Mouse (Mus musculus) liver, embryonic 15.5 days (tissue): ENCODE data around the gene Gpr107. TPM values are rescaled to one million over a fixed set of nuclear protein-coding genes. Genes with fewer than 3 reads are reported as not detected.

ENCODE experiments used
- ATAC-seq: fragments of 200-750 bp; cut with Nextera tagmentation; 2 replicates; pipeline ENCODE4 v1.8.0; 2017; ENCODE audit warnings: moderate number of reproducible peaks, mild to moderate bottlenecking, moderate library complexity; ENCODE audit not compliant: insufficient read depth
- H3K27ac ChIP-seq: fragments of 300-500 bp; sonication (generic); replicated peaks from 2 replicates; pipeline ENCODE4 v1.5.1; 2015; ENCODE audit warnings: mild to moderate bottlenecking, inconsistent platforms
- H3K27me3 ChIP-seq: fragments of 300-500 bp; sonication (generic); 2 replicates; pipeline ENCODE4 v1.6.1; 2015; ENCODE audit warnings: mild to moderate bottlenecking, inconsistent platforms
- H3K36me3 ChIP-seq: fragments of 300-500 bp; sonication (generic); replicated peaks from 2 replicates; pipeline ENCODE4 v1.6.1; 2015; ENCODE audit warnings: moderate library complexity, mild to moderate bottlenecking, inconsistent platforms
- H3K4me1 ChIP-seq: fragments of 300-500 bp; sonication (generic); replicated peaks from 2 replicates; pipeline ENCODE4 v1.6.1; 2015; ENCODE audit warnings: inconsistent platforms
- H3K4me2 ChIP-seq: fragments of 300-500 bp; sonication (generic); 2 replicates; pipeline ENCODE4 v1.6.1; 2015; ENCODE audit warnings: moderate library complexity, mild to moderate bottlenecking, inconsistent platforms
- H3K4me3 ChIP-seq: fragments of 300-500 bp; sonication (generic); replicated peaks from 2 replicates; pipeline ENCODE4 v1.5.1; 2015; ENCODE audit warnings: mild to moderate bottlenecking, inconsistent platforms
- H3K9ac ChIP-seq: fragments of 300-500 bp; sonication (generic); 2 replicates; pipeline ENCODE4 v1.6.1; 2015; ENCODE audit warnings: moderate library complexity, mild to moderate bottlenecking, inconsistent platforms
- H3K9me3 ChIP-seq: fragments of 300-500 bp; sonication (generic); replicated peaks from 2 replicates; pipeline ENCODE4 v1.6.1; 2016; ENCODE audit warnings: inconsistent platforms
- WGBS: fragments of 180-500 bp; shearing (Covaris S2); methylation state at CpG from one replicate; pipeline ENCODE4 v1.1.7; 2015; ENCODE audit warnings: mixed read lengths; ENCODE audit not compliant: insufficient replicate concordance; 5-methylcytosine and 5-hydroxymethylcytosine counted together
- polyA plus RNA-seq: library from polyadenylated mRNA; unstranded; fragments of >200 nt; fragmentation: Nextera tagmentation; extraction: Ambion mirVana; gene quantifications from 2 replicates; pipeline ENCODE4 v1.2.1, GENCODE M21; 2015

Gene Gpr107
- 10.4 and 11.5 TPM in 2 replicates for polyA plus RNA-seq

GRCm38 (mm10) chr2:31151892-31152812 lies at the start of gene Gpr107:
Gene Gpr107, plus strand, starts transcription at chr2:31152316.
- Histone ChIP-seq H3K27ac (peak within 1 kb of the TSS; percentile 74), H3K9ac (peak within 1 kb of the TSS; percentile 73), H3K27me3 (no peaks in the 10 kb centered on the region), H3K4me2 (peak within 1 kb of the TSS; percentile 78), H3K4me1 (peaks cover 43% of the 10 kb centered on the region), H3K36me3 (0 out of 2 replicates have a peak, but pooled peaks cover 3% of the 10 kb centered on the region), H3K4me3 (peak within 1 kb of the TSS; percentile 86), H3K9me3 (no peaks in the 10 kb centered on the region)
- peak; percentile 79 for ATAC-seq
- under 1% methylated on average over 53 of the region's 53 CpGs for WGBS

GRCm38 (mm10) chr2:31103321-31103720 lies 48.8 kb upstream of the Gpr107 start:
- Histone ChIP-seq H3K4me2 (no peak overlapping the region), H3K4me3 (no peak overlapping the region), H3K27me3 (no peaks in the 10 kb centered on the region), H3K9me3 (no peaks in the 10 kb centered on the region), H3K9ac (no peak overlapping the region), H3K27ac (no peak overlapping the region), H3K36me3 (peaks cover 6% of the 10 kb centered on the region), H3K4me1 (peaks cover 29% of the 10 kb centered on the region)
- WGBS, result 60% methylated on average over 8 of the region's 8 CpGs
- ATAC-seq, result no peak

DNA sequence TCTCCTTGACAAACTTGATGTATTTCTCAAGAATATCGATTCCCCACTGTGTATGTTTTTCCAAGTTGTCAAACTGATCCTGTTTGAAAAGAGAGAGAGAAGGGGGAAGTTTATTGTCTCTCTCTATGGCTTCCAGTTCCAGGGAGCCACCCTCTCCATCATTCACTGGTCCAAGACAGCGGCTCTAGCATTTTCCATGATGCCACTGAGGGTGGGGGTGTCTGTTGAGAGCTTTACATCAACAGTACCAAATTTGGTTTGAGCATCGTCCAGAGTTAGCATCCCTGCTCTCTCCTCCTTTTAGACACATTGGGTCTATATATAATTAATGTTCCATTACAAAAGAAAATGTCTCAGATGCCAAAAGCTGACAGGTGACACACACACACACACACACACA lies 46.8 kb upstream of the Gpr107 start:
- no peak for ATAC-seq
- 74% methylated on average over 3 of the region's 3 CpGs for WGBS

GRCm38 (mm10) chr2:31106004-31106403 lies 46.1 kb upstream of the Gpr107 start:
- Histone ChIP-seq H3K36me3 (no peaks in the 10 kb centered on the region), H3K27ac (no peak overlapping the region), H3K27me3 (no peaks in the 10 kb centered on the region), H3K9ac (no peak overlapping the region), H3K4me1 (peaks cover 46% of the 10 kb centered on the region), H3K4me2 (no peak overlapping the region), H3K9me3 (no peaks in the 10 kb centered on the region), H3K4me3 (no peak overlapping the region)
- 70% methylated on average over 3 of the region's 3 CpGs for WGBS
- ATAC-seq, result no peak

More for the DNA sequence above, 46.8 kb upstream of the Gpr107 start:
- Histone ChIP-seq H3K4me1 (peaks cover 48% of the 10 kb centered on the region), H3K9me3 (no peaks in the 10 kb centered on the region), H3K36me3 (no peaks in the 10 kb centered on the region), H3K4me3 (no peak overlapping the region), H3K9ac (no peak overlapping the region), H3K4me2 (no peak overlapping the region), H3K27ac (no peak overlapping the region), H3K27me3 (no peaks in the 10 kb centered on the region)

DNA sequence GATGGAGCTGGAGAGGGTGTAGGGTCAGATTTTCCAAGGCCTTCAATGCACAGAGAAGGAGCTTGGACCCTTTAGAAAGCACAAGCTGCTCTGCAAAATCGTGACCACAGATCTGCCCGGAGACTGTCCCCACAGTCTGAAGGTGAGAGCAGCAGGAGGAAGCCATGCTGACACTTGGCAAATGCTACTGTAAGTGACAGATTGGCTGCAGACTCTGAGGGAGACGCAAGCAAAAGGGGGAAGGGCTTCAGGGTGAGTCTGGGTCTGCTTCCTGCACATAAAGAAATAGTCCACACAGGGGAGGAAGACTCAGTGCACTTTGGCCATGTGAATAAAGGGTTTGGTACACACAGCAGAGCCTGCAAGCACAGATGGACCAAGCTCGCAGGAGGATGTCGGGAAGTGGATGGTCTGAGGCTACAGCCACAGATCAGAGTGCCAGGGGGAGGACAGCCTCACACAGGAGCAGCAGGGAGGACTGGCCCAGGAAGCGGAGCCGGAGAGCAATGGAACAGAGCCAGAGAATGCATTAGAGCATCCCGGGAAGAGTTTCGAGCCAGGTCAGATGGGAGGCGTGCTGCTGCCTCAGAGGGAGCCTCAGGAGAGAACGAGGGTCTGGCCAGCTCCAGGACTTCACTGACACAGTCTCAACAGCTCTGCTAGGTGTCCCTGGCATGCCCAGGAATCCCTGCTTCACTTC lies 45.3 kb upstream of the Gpr107 start:
- Histone ChIP-seq H3K4me2 (no peak overlapping the region), H3K4me3 (no peak overlapping the region), H3K36me3 (no peaks in the 10 kb centered on the region), H3K4me1 (peaks cover 46% of the 10 kb centered on the region), H3K9ac (no peak overlapping the region), H3K9me3 (no peaks in the 10 kb centered on the region), H3K27me3 (no peaks in the 10 kb centered on the region), H3K27ac (no peak overlapping the region)
- no peak for ATAC-seq
- 52% methylated on average over 11 of the region's 11 CpGs for WGBS

DNA sequence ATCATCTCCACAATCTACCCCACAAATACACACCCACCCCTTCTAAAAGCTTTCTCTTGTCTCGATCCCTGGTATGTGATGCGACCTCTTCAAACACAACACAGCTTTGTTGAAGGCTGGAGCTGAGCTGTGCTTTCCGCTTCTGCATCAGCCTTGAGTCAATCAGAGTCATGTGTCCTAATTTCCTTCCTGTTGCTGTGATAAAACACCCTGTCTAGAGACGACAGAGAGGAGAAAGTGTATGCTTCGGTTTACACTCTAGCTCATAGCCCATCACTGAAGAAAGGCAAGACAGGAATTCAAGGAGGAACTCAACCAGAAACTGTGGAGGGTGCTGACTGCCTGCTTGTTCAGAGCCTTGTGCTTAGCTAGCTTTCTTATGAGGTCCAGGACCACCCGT lies 43.9 kb upstream of the Gpr107 start:
- H3K9me3 ChIP-seq, result no peaks in the 10 kb centered on the region
- H3K9ac ChIP-seq, result no peak overlapping the region
- H3K27ac ChIP-seq, result peak overlapping the region; percentile 62
- no peak overlapping the region for H3K4me2 ChIP-seq
- H3K36me3 ChIP-seq, result no peaks in the 10 kb centered on the region
- H3K4me3 ChIP-seq, result no peak overlapping the region
- ATAC-seq, result no peak
- no peaks in the 10 kb centered on the region for H3K27me3 ChIP-seq
- H3K4me1 ChIP-seq, result peaks cover 43% of the 10 kb centered on the region
- 30% methylated on average over 6 of the region's 6 CpGs for WGBS

DNA sequence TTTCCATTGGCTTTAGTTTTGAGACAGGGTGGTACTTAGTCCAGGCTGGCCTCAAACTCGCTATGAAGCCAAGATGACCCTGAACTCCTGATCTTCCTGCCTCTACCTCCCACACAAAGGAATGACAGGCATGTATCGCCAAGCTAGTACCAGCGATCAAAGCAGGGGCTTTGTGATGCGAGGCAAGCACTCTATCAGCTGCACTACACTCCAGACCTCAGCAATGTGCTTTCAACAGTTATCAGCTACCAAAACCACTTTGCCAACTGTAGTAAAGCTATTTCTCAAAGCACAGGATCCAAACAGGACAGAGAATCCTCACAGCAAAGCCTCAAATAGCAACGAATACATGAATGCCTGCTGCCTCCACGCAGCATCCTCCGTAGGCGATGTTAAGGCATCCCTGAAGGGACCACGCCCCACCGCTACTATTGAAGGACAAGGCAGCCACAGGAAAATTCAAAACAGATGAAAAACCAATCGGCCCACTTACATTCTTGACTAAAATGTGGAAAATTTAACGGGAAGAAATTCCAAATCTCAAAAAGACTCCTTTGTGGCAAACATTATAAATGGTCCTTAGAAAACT lies 42.1 kb upstream of the Gpr107 start:
- Histone ChIP-seq H3K9ac (no peak overlapping the region), H3K9me3 (no peaks in the 10 kb centered on the region), H3K27me3 (no peaks in the 10 kb centered on the region), H3K27ac (no peak overlapping the region), H3K4me1 (peaks cover 48% of the 10 kb centered on the region), H3K36me3 (no peaks in the 10 kb centered on the region), H3K4me3 (no peak overlapping the region), H3K4me2 (no peak overlapping the region)
- 23% methylated on average over 12 of the region's 12 CpGs for WGBS
- 0 out of 2 replicates have a peak, but pooled peaks have one; percentile 28 for ATAC-seq

GRCm38 (mm10) chr2:31111685-31112084 lies 40.4 kb upstream of the Gpr107 start:
- peaks cover 59% of the 10 kb centered on the region for H3K4me1 ChIP-seq
- H3K36me3 ChIP-seq, result no peaks in the 10 kb centered on the region
- H3K9me3 ChIP-seq, result no peaks in the 10 kb centered on the region
- WGBS, result 54% methylated on average over 6 of the region's 6 CpGs
- H3K27me3 ChIP-seq, result no peaks in the 10 kb centered on the region
- no peak overlapping the region for H3K4me2 ChIP-seq
- no peak for ATAC-seq
- H3K27ac ChIP-seq, result no peak overlapping the region
- no peak overlapping the region for H3K4me3 ChIP-seq
- H3K9ac ChIP-seq, result no peak overlapping the region

- H3K9me3 ChIP-seq, result no peaks in the 10 kb centered on the region
- no peaks in the 10 kb centered on the region for H3K36me3 ChIP-seq
- no peak overlapping the region for H3K27ac ChIP-seq
- H3K27me3 ChIP-seq, result no peaks in the 10 kb centered on the region
- H3K9ac ChIP-seq, result no peak overlapping the region
- no peak overlapping the region for H3K4me2 ChIP-seq
- no peak for ATAC-seq
- H3K4me3 ChIP-seq, result no peak overlapping the region
- H3K4me1 ChIP-seq, result peaks cover 52% of the 10 kb centered on the region
- 57% methylated on average over 2 of the region's 2 CpGs for WGBS
These were observed 37.9 kb upstream of the Gpr107 start for GRCm38 (mm10) chr2:31114205-31114604.

DNA sequence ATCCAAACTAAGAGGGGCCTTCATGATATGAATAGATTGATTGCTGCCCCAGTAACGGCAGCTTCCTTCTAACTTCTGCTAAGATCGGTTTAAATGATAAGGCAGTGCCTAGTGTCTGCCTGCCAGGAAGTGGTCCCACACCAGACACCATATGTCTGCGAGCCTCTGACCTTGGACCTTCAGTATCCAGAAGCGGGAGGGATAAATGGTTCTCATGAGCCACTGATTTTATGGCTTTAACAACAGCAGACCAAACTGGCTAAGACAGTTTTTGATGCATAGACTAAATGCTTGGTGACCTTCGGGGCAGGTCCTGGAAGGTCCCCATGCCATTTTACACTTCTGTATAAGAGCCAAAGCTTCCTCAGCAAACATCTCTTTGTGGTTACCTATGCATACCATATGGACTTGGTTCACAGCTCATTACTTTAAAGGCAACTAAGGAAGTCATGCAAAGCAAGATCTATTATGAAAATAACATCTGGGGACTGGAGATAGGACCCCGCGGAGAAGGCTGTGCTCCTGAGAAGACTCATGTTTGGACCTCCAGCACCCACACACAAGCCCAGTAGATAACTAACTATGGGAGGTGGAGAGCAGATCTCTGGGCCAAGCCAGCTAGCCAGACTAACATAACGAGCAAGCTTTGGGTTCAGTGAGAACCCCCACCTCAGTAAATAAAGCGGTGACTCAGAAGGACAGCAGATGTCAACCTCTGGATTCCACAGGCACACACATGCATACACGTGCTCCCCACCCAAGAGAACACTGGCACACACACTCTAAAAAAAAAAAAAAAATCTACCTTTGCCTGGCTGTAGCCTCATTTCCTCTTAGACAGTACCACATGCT lies 36.8 kb upstream of the Gpr107 start:
- Histone ChIP-seq H3K27me3 (no peaks in the 10 kb centered on the region), H3K27ac (peak overlapping the region; percentile 59), H3K4me1 (peaks cover 41% of the 10 kb centered on the region), H3K4me2 (peak overlapping the region; percentile 33), H3K4me3 (no peak overlapping the region), H3K9me3 (no peaks in the 10 kb centered on the region), H3K36me3 (no peaks in the 10 kb centered on the region), H3K9ac (no peak overlapping the region; the same call in 1 of the 2 replicates)
- peak; percentile 72 for ATAC-seq
- 7% methylated on average over 10 of the region's 10 CpGs for WGBS
